Mouse (Mus musculus): Measurements from ENCODE around the gene Slc39a9.

Gene Slc39a9

DNA sequence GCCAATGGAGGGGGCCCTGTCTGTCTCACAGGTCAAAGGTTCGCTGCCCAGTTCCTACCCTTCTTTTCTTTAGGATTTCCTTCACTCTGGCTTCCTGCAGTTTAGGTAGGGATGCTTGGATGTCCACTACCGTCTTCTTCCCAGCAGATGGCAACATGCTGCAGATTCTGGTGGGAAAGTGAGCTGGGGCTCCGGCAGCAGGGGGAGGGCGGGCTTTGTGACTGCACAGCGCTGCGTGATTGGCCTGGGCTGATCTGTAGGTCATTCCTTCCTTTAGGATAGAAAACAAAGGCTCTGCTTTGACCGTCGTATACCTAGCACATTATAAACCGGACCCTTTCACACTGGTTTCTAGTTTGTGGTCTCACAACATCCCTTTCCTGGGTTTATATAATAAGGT, 86.9 kb downstream of the Slc39a9 start:
- Histone ChIP-seq H3K4me1 (replicated peaks; ENCODE audit: low read depth, low read length) (peaks cover 20% of the 10 kb centered on the region), H3K27me3 (ENCODE audit: insufficient read depth, low read length) (no peaks in the 10 kb centered on the region), H3K4me3 (replicated peaks; ENCODE audit: low read length) (no peak overlapping the region), H3K9me3 (ENCODE audit: low read length) (no peaks in the 10 kb centered on the region), H3K36me3 (ENCODE audit: insufficient read depth, low read length) (no peaks in the 10 kb centered on the region)
- TF ChIP-seq NANOG (IDR thresholded peaks at IDR 0.05; ENCODE audit: borderline replicate concordance, low read length) (no peak), CTCF (conservative IDR thresholded peaks at IDR 0.05; ENCODE audit: low read length) (peak; percentile 32)
